8 mouse cellular contexts compared by ENCODE assay signal in genomic region chr11:70701221-70701955, GRCm38 (mm10). TPM values are rescaled to one million over a fixed set of nuclear protein-coding genes. Genes with fewer than 3 reads are reported as not detected.
DNase-seq lines count a peak whose midpoint lies in the region; ATAC-seq and TF ChIP-seq lines count a peak whose summit lies in the region.

No protein-coding gene starts in this region.

- intact Hi-C loops in heart, postnatal 10 days (cut with DNase I) = loop anchor here (2.0 to 5.0 kb wide), 2 partner anchors 55 to 56 kb away; partner anchors contain the start of genes Rnf167 and Slc25a11

- H3K4me1 ChIP-seq in erythroblast, embryonic 14.5 days (ENCODE audit: control insufficient read depth) = peaks cover 24% of the 10 kb centered on the region
- H3K4me1 ChIP-seq in liver, embryonic 12.5 days = peaks cover 25% of the 10 kb centered on the region
- peaks cover 12% of the 10 kb centered on the region for H3K4me1 ChIP-seq in small intestine, adult 2 months (ENCODE audit: control insufficient read depth, insufficient read depth, insufficient read length, low read length)

- H3K4me2 ChIP-seq in liver, embryonic 12.5 days = peak overlapping the region; percentile 97

- TF ChIP-seq CTCF in small intestine, adult 2 months (IDR thresholded peaks at IDR 0.05; ENCODE audit: extremely low read depth, insufficient read length, insufficient replicate concordance, low read depth, low read length) = no peak

- peaks cover 17% of the 10 kb centered on the region for H3K27me3 ChIP-seq in erythroblast, embryonic 14.5 days (ENCODE audit: control insufficient read depth)
- peaks cover 39% of the 10 kb centered on the region for H3K27me3 ChIP-seq in liver, embryonic 12.5 days (replicated peaks)
- H3K27me3 ChIP-seq in small intestine, adult 2 months (ENCODE audit: control insufficient read depth, insufficient read depth, low read length) = no peaks in the 10 kb centered on the region

- WGBS in liver, embryonic 12.5 days (ENCODE audit: insufficient replicate concordance) = 16% methylated on average over 10 of the region's 10 CpGs
- 4% methylated on average over 10 of the region's 10 CpGs for WGBS in small intestine, adult 2 months

- ATAC-seq in erythroblast, adult 5-6 weeks (replicated peaks; ENCODE audit: low FRiP score, poor library complexity, severe bottlenecking) = no peak
- ATAC-seq in liver, embryonic 12.5 days = no peak

- TF ChIP-seq POLR2A in small intestine, adult 2 months (IDR thresholded peaks at IDR 0.05; ENCODE audit: low read depth, low read length) = no peak

- H3K4me3 ChIP-seq in erythroblast, embryonic 14.5 days (replicated peaks) = peak overlapping the region; percentile 86
- peak overlapping the region; percentile 77 for H3K4me3 ChIP-seq in liver, embryonic 12.5 days
- peak overlapping the region; percentile 80 for H3K4me3 ChIP-seq in small intestine, adult 2 months (ENCODE audit: low read depth, low read length)

- peak overlapping the region; percentile 86 for H3K9ac ChIP-seq in liver, embryonic 12.5 days

- H3K36me3 ChIP-seq in erythroblast, embryonic 14.5 days (ENCODE audit: control insufficient read depth) = peaks cover 28% of the 10 kb centered on the region
- peaks cover 25% of the 10 kb centered on the region for H3K36me3 ChIP-seq in liver, embryonic 12.5 days
- H3K36me3 ChIP-seq in small intestine, adult 2 months (ENCODE audit: control insufficient read depth, insufficient read depth, low read length) = peaks cover 36% of the 10 kb centered on the region

- DNase-seq in adipocyte (ENCODE audit: low spot score) = peak; percentile 14
- DNase-seq in heart, postnatal 10 days = peak; percentile 30 to 36
- DNase-seq in layer of hippocampus, postnatal 25 days (ENCODE audit: extremely low spot score in 1 of 2, low spot score in 1 of 2) = no peak
- DNase-seq in left cerebral cortex, adult 9 months (ENCODE audit: low spot score in 2 of 2) = no peak

- no peaks in the 10 kb centered on the region for H3K9me3 ChIP-seq in erythroblast, embryonic 14.5 days (ENCODE audit: control insufficient read depth, low read length)
- H3K9me3 ChIP-seq in liver, embryonic 12.5 days (replicated peaks) = no peaks in the 10 kb centered on the region

- H3K27ac ChIP-seq in liver, embryonic 12.5 days = no peak overlapping the region
- peak overlapping the region; percentile 99 for H3K27ac ChIP-seq in small intestine, adult 2 months (ENCODE audit: insufficient read depth, low read depth, low read length)

RNA-seq across cellular contexts. Expression of gene Kif1c, which starts 1.0 kb away (rescaled TPM):
- 0.31 and 0.32 TPM in 2 replicates for polyA plus RNA-seq in erythroblast, embryonic 14.5 days (2012)
- total RNA-seq in erythroblast, adult 5-6 weeks (2015; ENCODE audit: low replicate concordance) = 0.58 and 1.3 TPM in 2 replicates
- total RNA-seq in erythroblast, adult 5-6 weeks (2017; ENCODE audit: low replicate concordance) = 2.4 and 2.8 TPM in 2 replicates
- 100 to 1,000 TPM; 279 to 286 TPM for total RNA-seq in heart, postnatal 10 days (2021)
- polyA plus RNA-seq in liver, embryonic 12.5 days (2016; fragmentation: Nextera tagmentation; extraction: Ambion mirVana) = 1.0 and 1.1 TPM in 2 replicates
- 33.9 and 87.1 TPM in 2 replicates for polyA plus RNA-seq in small intestine, adult 2 months (2012; rRNA removed)
- total RNA-seq in layer of hippocampus, postnatal 25 days (2021) = 10 to 100 TPM; 71.5 to 78.9 TPM

RNA-seq across cellular contexts. Expression of gene Inca1, which starts 1.4 kb away (rescaled TPM):
- polyA plus RNA-seq in erythroblast, embryonic 14.5 days (2012) = not detected in 2 replicates
- not detected in 2 replicates for total RNA-seq in erythroblast, adult 5-6 weeks (2015; ENCODE audit: low replicate concordance)
- not detected in 2 replicates for total RNA-seq in erythroblast, adult 5-6 weeks (2017; ENCODE audit: low replicate concordance)
- total RNA-seq in heart, postnatal 10 days (2021) = 1 to 10 TPM; 2.6 to 3.0 TPM
- 0.41 and 0.97 TPM in 2 replicates for polyA plus RNA-seq in liver, embryonic 12.5 days (2016; fragmentation: Nextera tagmentation; extraction: Ambion mirVana)
- 0.38 and 0.79 TPM in 2 replicates for polyA plus RNA-seq in small intestine, adult 2 months (2012; rRNA removed)
- 1 to 10 TPM; 3.1 to 3.4 TPM for total RNA-seq in layer of hippocampus, postnatal 25 days (2021)

RNA-seq across cellular contexts. Expression of gene Camta2, which starts 13.5 kb away (rescaled TPM):
- polyA plus RNA-seq in erythroblast, embryonic 14.5 days (2012) = 0.30 and 0.36 TPM in 2 replicates
- total RNA-seq in erythroblast, adult 5-6 weeks (2015; ENCODE audit: low replicate concordance) = 2.9 and 5.4 TPM in 2 replicates
- total RNA-seq in erythroblast, adult 5-6 weeks (2017; ENCODE audit: low replicate concordance) = 0.77 and 1.5 TPM in 2 replicates
- 10 to 100 TPM; 31.2 to 32.8 TPM for total RNA-seq in heart, postnatal 10 days (2021)
- 6.1 and 6.4 TPM in 2 replicates for polyA plus RNA-seq in liver, embryonic 12.5 days (2016; fragmentation: Nextera tagmentation; extraction: Ambion mirVana)
- polyA plus RNA-seq in small intestine, adult 2 months (2012; rRNA removed) = 27.7 and 66.7 TPM in 2 replicates
- total RNA-seq in layer of hippocampus, postnatal 25 days (2021) = 100 to 1,000 TPM; 326 to 389 TPM

RNA-seq across cellular contexts. Expression of gene Spag7, which starts 32.2 kb away (rescaled TPM):
- 11.0 and 18.1 TPM in 2 replicates for polyA plus RNA-seq in erythroblast, embryonic 14.5 days (2012)
- 10.6 and 31.3 TPM in 2 replicates for total RNA-seq in erythroblast, adult 5-6 weeks (2015; ENCODE audit: low replicate concordance)
- 21.4 and 25.6 TPM in 2 replicates for total RNA-seq in erythroblast, adult 5-6 weeks (2017; ENCODE audit: low replicate concordance)
- 10 to 100 TPM; 86.0 to 88.2 TPM for total RNA-seq in heart, postnatal 10 days (2021)
- polyA plus RNA-seq in liver, embryonic 12.5 days (2016; fragmentation: Nextera tagmentation; extraction: Ambion mirVana) = 76.8 and 84.5 TPM in 2 replicates
- polyA plus RNA-seq in small intestine, adult 2 months (2012; rRNA removed) = 21.0 and 36.6 TPM in 2 replicates
- total RNA-seq in layer of hippocampus, postnatal 25 days (2021) = 10 to 100 TPM; 48.7 to 48.8 TPM

RNA-seq across cellular contexts. Expression of gene Eno3, which starts 44.4 kb away (rescaled TPM):
- 0.74 and 0.78 TPM in 2 replicates for polyA plus RNA-seq in erythroblast, embryonic 14.5 days (2012)
- total RNA-seq in erythroblast, adult 5-6 weeks (2015; ENCODE audit: low replicate concordance) = 1.5 and 2.9 TPM in 2 replicates
- 3.3 and 6.0 TPM in 2 replicates for total RNA-seq in erythroblast, adult 5-6 weeks (2017; ENCODE audit: low replicate concordance)
- 1,000 to 10,000 TPM; 1,599 to 1,711 TPM for total RNA-seq in heart, postnatal 10 days (2021)
- 6.7 and 7.6 TPM in 2 replicates for polyA plus RNA-seq in liver, embryonic 12.5 days (2016; fragmentation: Nextera tagmentation; extraction: Ambion mirVana)
- 3.3 and 12.7 TPM in 2 replicates for polyA plus RNA-seq in small intestine, adult 2 months (2012; rRNA removed)
- total RNA-seq in layer of hippocampus, postnatal 25 days (2021) = 1 to 10 TPM; 7.2 to 8.2 TPM

Comparison
In these comparisons a context has a peak if more than half of its experiments do, and no peak if none do; other contexts are left out.
1. DNase-seq: peak in adipocyte (single experiment) and heart, postnatal 10 days (2 of 2); none in layer of hippocampus, postnatal 25 days (0 of 2) and left cerebral cortex, adult 9 months (0 of 2).
2. RNA of gene Kif1c, which starts 1.0 kb away (total RNA-seq): 279 to 286 TPM in heart, postnatal 10 days and 71.5 to 78.9 TPM in layer of hippocampus, postnatal 25 days; 0.58 to 2.8 TPM in erythroblast, adult 5-6 weeks; every median in the first group is over 10 times any median in the second.
3. RNA of gene Camta2, which starts 13.5 kb away (total RNA-seq): 326 to 389 TPM in layer of hippocampus, postnatal 25 days; 31.2 to 32.8 TPM in heart, postnatal 10 days and 0.77 to 5.4 TPM in erythroblast, adult 5-6 weeks; every median in the first group is over 4 times any median in the second.
4. Peak in every context shown above with its lines, with median percentiles within 50 percentile points of each other: H3K4me3 ChIP-seq.